Mouse (Mus musculus) embryonic facial prominence, embryonic 14.5 days (tissue): ENCODE results near the gene Rngtt. TPM values are rescaled to one million over a fixed set of nuclear protein-coding genes. Genes with fewer than 3 reads are reported as not detected.
A peak's percentile ranks its signal among the peaks of the same experiment; 100 is the strongest.
"Not testable (repeated sequence)": the region's sequence is repeated elsewhere in the genome, so short reads cannot be mapped to it uniquely, and the experiment has no call there.

Source experiments
- ATAC-seq: fragments of 200-750 bp; cut with Nextera tagmentation; 2 replicates; pipeline ENCODE4 v1.8.0; 2017; ENCODE audit warnings: low read depth, moderate number of reproducible peaks, moderate TSS enrichment
- DNase-seq: peaks from one replicate; pipeline ENCODE4 v3.0.0-alpha.2; 2015; ENCODE audit warnings: low spot score
- H3K27ac ChIP-seq: fragments of 300-500 bp; sonication (generic); replicated peaks from 2 replicates; pipeline ENCODE4 v1.5.1; 2014; ENCODE audit warnings: low read depth, mild to moderate bottlenecking, low read length, moderate library complexity
- H3K27me3 ChIP-seq: fragments of 300-500 bp; sonication (generic); replicated peaks from 2 replicates; pipeline ENCODE4 v1.6.1; 2014; ENCODE audit warnings: low read length; ENCODE audit not compliant: control insufficient read depth, insufficient read depth
- H3K36me3 ChIP-seq: fragments of 300-500 bp; sonication (generic); 2 replicates; pipeline ENCODE4 v1.6.1; 2014; ENCODE audit warnings: low read length, mixed read lengths; ENCODE audit not compliant: control insufficient read depth, insufficient read depth
- H3K4me1 ChIP-seq: fragments of 300-500 bp; sonication (generic); 2 replicates; pipeline ENCODE4 v1.6.1; 2014; ENCODE audit warnings: antibody characterized with exemption, low read length; ENCODE audit not compliant: control insufficient read depth, insufficient read depth
- H3K4me2 ChIP-seq: fragments of 300-500 bp; sonication (generic); 2 replicates; pipeline ENCODE4 v1.6.1; 2014; ENCODE audit warnings: low read depth, mild to moderate bottlenecking, low read length, moderate library complexity, mixed read lengths
- H3K4me3 ChIP-seq: fragments of 300-500 bp; sonication (generic); 2 replicates; pipeline ENCODE4 v1.5.1; 2014; ENCODE audit warnings: low read depth, mild to moderate bottlenecking, low read length
- H3K9ac ChIP-seq: fragments of 300-500 bp; sonication (generic); 2 replicates; pipeline ENCODE4 v1.6.1; 2014; ENCODE audit warnings: low read depth, mild to moderate bottlenecking, low read length, moderate library complexity, mixed read lengths
- H3K9me3 ChIP-seq: fragments of 300-500 bp; sonication (generic); 2 replicates; pipeline ENCODE4 v1.6.1; 2016; ENCODE audit warnings: low read length; ENCODE audit not compliant: control insufficient read depth
- WGBS: fragments of 180-500 bp; shearing (Covaris S2); extraction: QIAGEN DNeasy Blood & Tissue Kit; methylation state at CpG from one replicate; pipeline ENCODE4 v1.1.7; 2014; 5-methylcytosine and 5-hydroxymethylcytosine counted together
- polyA plus RNA-seq: library from polyadenylated mRNA; unstranded; fragments of >200 nt; fragmentation: Nextera tagmentation; extraction: Ambion mirVana; gene quantifications from 2 replicates; pipeline ENCODE4 v1.2.1, GENCODE M21; 2014

Rngtt gene
- polyA plus RNA-seq, 1 experiment from 2014 or later, result 18.9 TPM

GRCm38 (mm10) chr4:33441864-33442263, 131.8 kb downstream of the Rngtt start:
- ATAC-seq, result no peak
- Histone ChIP-seq H3K9ac (no peak overlapping the region), H3K4me1 (no peaks in the 10 kb centered on the region; the same call in 1 of the 2 replicates), H3K36me3 (no peaks in the 10 kb centered on the region), H3K27ac (no peak overlapping the region), H3K4me3 (no peak overlapping the region), H3K27me3 (no peaks in the 10 kb centered on the region), H3K4me2 (no peak overlapping the region), H3K9me3 (no peaks in the 10 kb centered on the region)
- 79% methylated on average over 6 of the region's 6 CpGs for WGBS
- peak; percentile 24 for DNase-seq

GRCm38 (mm10) chr4:33446265-33446664, 136.2 kb downstream of the Rngtt start:
- H3K9me3 ChIP-seq, result no peaks in the 10 kb centered on the region
- H3K4me2 ChIP-seq, result no peak overlapping the region
- ATAC-seq (no peak), DNase-seq (no peak)
- H3K4me1 ChIP-seq, result no peaks in the 10 kb centered on the region; the same call in 1 of the 2 replicates
- H3K36me3 ChIP-seq, result no peaks in the 10 kb centered on the region
- 96% methylated on average over 3 of the region's 3 CpGs for WGBS
- no peak overlapping the region for H3K9ac ChIP-seq
- H3K27ac ChIP-seq, result no peak overlapping the region
- H3K4me3 ChIP-seq, result no peak overlapping the region
- no peaks in the 10 kb centered on the region for H3K27me3 ChIP-seq

- WGBS, result 82% methylated on average over 3 of the region's 3 CpGs
- Histone ChIP-seq H3K4me3 (no peak overlapping the region), H3K9me3 (no peaks in the 10 kb centered on the region), H3K9ac (no peak overlapping the region), H3K4me1 (no peaks in the 10 kb centered on the region), H3K4me2 (no peak overlapping the region), H3K36me3 (no peaks in the 10 kb centered on the region), H3K27ac (no peak overlapping the region), H3K27me3 (no peaks in the 10 kb centered on the region)
- DNase-seq (peak; percentile 21), ATAC-seq (no peak)
Observed at GRCm38 (mm10) chr4:33446881-33447280, 136.8 kb downstream of the Rngtt start.

GRCm38 (mm10) chr4:33450356-33450755, 140.2 kb downstream of the Rngtt start:
- H3K4me2 ChIP-seq, ATAC-seq, H3K27ac ChIP-seq, H3K36me3 ChIP-seq, H3K9me3 ChIP-seq, H3K4me1 ChIP-seq, DNase-seq, H3K27me3 ChIP-seq, H3K9ac ChIP-seq, H3K4me3 ChIP-seq: not testable (repeated sequence)
- WGBS, result 88% methylated on average over 8 of the region's 8 CpGs

- 0 out of 2 replicates have a peak, but pooled peaks cover 5% of the 10 kb centered on the region for H3K36me3 ChIP-seq
- H3K27ac ChIP-seq, result no peak overlapping the region
- H3K27me3 ChIP-seq, result no peaks in the 10 kb centered on the region
- no peak overlapping the region for H3K4me2 ChIP-seq
- H3K4me3 ChIP-seq, result no peak overlapping the region
- H3K4me1 ChIP-seq, result no peaks in the 10 kb centered on the region
- ATAC-seq (no peak), DNase-seq (no peak)
- WGBS, result 88% methylated on average over 3 of the region's 3 CpGs
- H3K9ac ChIP-seq, result no peak overlapping the region
- H3K9me3 ChIP-seq, result no peaks in the 10 kb centered on the region
Observed at GRCm38 (mm10) chr4:33459851-33460250, 149.7 kb downstream of the Rngtt start.

GRCm38 (mm10) chr4:33464432-33464831, 154.3 kb downstream of the Rngtt start:
- H3K4me1 ChIP-seq, result no peaks in the 10 kb centered on the region
- no peak overlapping the region for H3K27ac ChIP-seq
- no peaks in the 10 kb centered on the region for H3K9me3 ChIP-seq
- no peaks in the 10 kb centered on the region for H3K36me3 ChIP-seq
- no peak for DNase-seq
- H3K9ac ChIP-seq, result no peak overlapping the region
- no peaks in the 10 kb centered on the region for H3K27me3 ChIP-seq
- ATAC-seq, result no peak
- no peak overlapping the region for H3K4me2 ChIP-seq
- no peak overlapping the region for H3K4me3 ChIP-seq
- WGBS, result 71% methylated on average over 1 of the region's 1 CpGs

- ATAC-seq, result no peak
- WGBS, result 87% methylated on average over 3 of the region's 3 CpGs
Observed at GRCm38 (mm10) chr4:33465871-33466270, 155.8 kb downstream of the Rngtt start.

GRCm38 (mm10) chr4:33466970-33467399, 156.9 kb downstream of the Rngtt start:
- Histone ChIP-seq H3K27ac (no peak overlapping the region), H3K9me3 (no peaks in the 10 kb centered on the region), H3K9ac (no peak overlapping the region), H3K4me1 (no peaks in the 10 kb centered on the region), H3K36me3 (no peaks in the 10 kb centered on the region), H3K4me2 (no peak overlapping the region), H3K4me3 (no peak overlapping the region), H3K27me3 (no peaks in the 10 kb centered on the region)
- WGBS, result 81% methylated on average over 2 of the region's 2 CpGs
- no peak for ATAC-seq
- no peak for DNase-seq

More at GRCm38 (mm10) chr4:33465871-33466270, 155.8 kb downstream of the Rngtt start:
- Histone ChIP-seq H3K4me3 (no peak overlapping the region), H3K36me3 (no peaks in the 10 kb centered on the region), H3K4me2 (no peak overlapping the region), H3K9me3 (no peaks in the 10 kb centered on the region), H3K4me1 (no peaks in the 10 kb centered on the region), H3K27me3 (no peaks in the 10 kb centered on the region), H3K9ac (no peak overlapping the region), H3K27ac (no peak overlapping the region)
- DNase-seq, result no peak

GRCm38 (mm10) chr4:33467627-33468026, 157.5 kb downstream of the Rngtt start:
- Histone ChIP-seq H3K27ac (no peak overlapping the region), H3K9me3 (no peaks in the 10 kb centered on the region), H3K4me2 (no peak overlapping the region), H3K36me3 (no peaks in the 10 kb centered on the region), H3K27me3 (no peaks in the 10 kb centered on the region), H3K4me3 (no peak overlapping the region), H3K4me1 (no peaks in the 10 kb centered on the region), H3K9ac (no peak overlapping the region)
- DNase-seq (no peak), ATAC-seq (no peak)
- 81% methylated on average over 1 of the region's 1 CpGs for WGBS
